In genomic region chr13:88828362-88828761, GRCm38 (mm10) we compare ENCODE assay signal across 8 mouse cellular contexts. TPM values are rescaled to one million over a fixed set of nuclear protein-coding genes. Genes with fewer than 3 reads are reported as not detected.
A peak's percentile ranks its signal among the peaks of the same experiment; 100 is the strongest.
DNase-seq lines count a peak whose midpoint lies in the region; ATAC-seq and TF ChIP-seq lines count a peak whose summit lies in the region.
"Had no signal": no experiment of that assay in that cellular context is flagged by ENCODE, and none has a peak within 500 bp of the region (broad histone marks: within the 10 kb centered on the region; RNA-seq: fewer than 3 reads in every experiment).

No protein-coding gene starts in this region.

- H3K9ac ChIP-seq in embryonic facial prominence, embryonic 14.5 days (ENCODE audit: low read depth, low read length), result no peak overlapping the region
- no peak overlapping the region for H3K9ac ChIP-seq in liver, postnatal 0 days (replicated peaks)

- no peaks in the 10 kb centered on the region for H3K9me3 ChIP-seq in embryonic facial prominence, embryonic 14.5 days (ENCODE audit: control insufficient read depth, low read length)
- no peaks in the 10 kb centered on the region for H3K9me3 ChIP-seq in liver, postnatal 0 days (ENCODE audit: low read length)
- H3K9me3 ChIP-seq: hindbrain, embryonic 10.5 days had no signal

- no peaks in the 10 kb centered on the region for H3K4me1 ChIP-seq in embryonic facial prominence, embryonic 14.5 days (ENCODE audit: control insufficient read depth, insufficient read depth, low read length)
- no peaks in the 10 kb centered on the region for H3K4me1 ChIP-seq in liver, postnatal 0 days (ENCODE audit: insufficient read depth)

- peak overlapping the region; percentile 0; the same call in 1 of the 2 replicates for H3K4me3 ChIP-seq in layer of hippocampus, adult 2 months
- H3K4me3 ChIP-seq in embryonic facial prominence, embryonic 14.5 days (ENCODE audit: low read depth, low read length), result no peak overlapping the region
- H3K4me3 ChIP-seq in liver, postnatal 0 days (ENCODE audit: low read depth, low read length), result no peak overlapping the region
- H3K4me3 ChIP-seq: hindbrain, embryonic 10.5 days had no signal

- 0 out of 2 replicates have a peak overlapping the region, but pooled peaks have one; percentile 11 for H3K4me2 ChIP-seq in embryonic facial prominence, embryonic 14.5 days (ENCODE audit: low read depth, low read length)
- H3K4me2 ChIP-seq in liver, postnatal 0 days (ENCODE audit: low read depth, low read length), result peak overlapping the region; percentile 14; the same call in 1 of the 2 replicates

- 37% methylated on average over 10 of the region's 10 CpGs for WGBS in embryonic facial prominence, embryonic 14.5 days
- WGBS in liver, postnatal 0 days (ENCODE audit: insufficient replicate concordance), result 23% methylated on average over 10 of the region's 10 CpGs

- H3K36me3 ChIP-seq in embryonic facial prominence, embryonic 14.5 days (ENCODE audit: control insufficient read depth, insufficient read depth, low read length), result no peaks in the 10 kb centered on the region
- H3K36me3 ChIP-seq in liver, postnatal 0 days (replicated peaks; ENCODE audit: insufficient read depth, low read length), result no peaks in the 10 kb centered on the region
- H3K36me3 ChIP-seq: hindbrain, embryonic 10.5 days had no signal

- no peak for TF ChIP-seq CTCF in layer of hippocampus, adult 2 months (conservative IDR thresholded peaks at IDR 0.05)
- TF ChIP-seq CTCF in liver, postnatal 0 days (IDR thresholded peaks at IDR 0.05; ENCODE audit: low read depth), result no peak

- TF ChIP-seq EP300 in liver, postnatal 0 days (IDR thresholded peaks at IDR 0.05; ENCODE audit: low read depth), result no peak

- no peaks in the 10 kb centered on the region for H3K27me3 ChIP-seq in embryonic facial prominence, embryonic 14.5 days (replicated peaks; ENCODE audit: control insufficient read depth, insufficient read depth, low read length)
- H3K27me3 ChIP-seq in liver, postnatal 0 days (ENCODE audit: insufficient read depth, low read length), result peaks cover under 1% of the 10 kb centered on the region; the same call in 1 of the 2 replicates

- H3K27ac ChIP-seq in layer of hippocampus, adult 2 months, result peak overlapping the region; percentile 72
- no peak overlapping the region for H3K27ac ChIP-seq in embryonic facial prominence, embryonic 14.5 days (replicated peaks; ENCODE audit: low read depth, low read length)
- no peak overlapping the region for H3K27ac ChIP-seq in liver, postnatal 0 days (ENCODE audit: low read depth)
- H3K27ac ChIP-seq: hindbrain, embryonic 10.5 days had no signal

- ATAC-seq in embryonic facial prominence, embryonic 14.5 days (ENCODE audit: low read depth), result peak; percentile 72
- ATAC-seq in liver, postnatal 0 days, result peak; percentile 70

- no peak for DNase-seq in layer of hippocampus, adult 2 months (ENCODE audit: low spot score in 2 of 2)
- DNase-seq in layer of hippocampus, postnatal 14 days (ENCODE audit: low spot score in 2 of 2), result no peak
- peak; percentile 46 for DNase-seq in embryonic facial prominence, embryonic 14.5 days (ENCODE audit: low spot score)
- no peak for DNase-seq in liver, postnatal 0 days
- peak; percentile 57 for DNase-seq in retina, postnatal 1 day
- no peak for DNase-seq in frontal cortex, postnatal 25 days (ENCODE audit: low spot score in 2 of 2)
- DNase-seq in ovary, postnatal 10 days (ENCODE audit: low spot score), result no peak

RNA-seq across cellular contexts. Expression of gene Edil3, which starts 7.1 kb away (rescaled TPM):
- total RNA-seq in layer of hippocampus, adult 2 months (2021), result 10 to 100 TPM; 67.3 to 73.8 TPM
- total RNA-seq in layer of hippocampus, postnatal 14 days (2021), result 10 to 100 TPM; 46.5 to 57.0 TPM
- polyA plus RNA-seq in embryonic facial prominence, embryonic 14.5 days (2014; fragmentation: Nextera tagmentation; extraction: Ambion mirVana), result 17.4 and 20.4 TPM in 2 replicates
- 0.06 and 0.07 TPM in 2 replicates for polyA plus RNA-seq in liver, postnatal 0 days (2015; fragmentation: Nextera tagmentation; extraction: Ambion mirVana)

Comparison
In these comparisons a context has a peak if more than half of its experiments do, and no peak if none do; other contexts are left out.
1. DNase-seq: peak in embryonic facial prominence, embryonic 14.5 days (single experiment) and retina, postnatal 1 day (single experiment); none in layer of hippocampus, adult 2 months (0 of 2), layer of hippocampus, postnatal 14 days (0 of 2), liver, postnatal 0 days (single experiment), frontal cortex, postnatal 25 days (0 of 2) and ovary, postnatal 10 days (single experiment).